Mouse (Mus musculus) lung, adult 2 months (tissue): ENCODE data around the gene Celf2.

Experiments used
- CTCF ChIP-seq: fragments of 200-500 bp; IDR thresholded peaks from 2 replicates; pipeline ENCODE4 v1.5.1; 2011; ENCODE audit warnings: mild to moderate bottlenecking, low read length, control low read depth; ENCODE audit not compliant: insufficient read depth
- POLR2A ChIP-seq: fragments of 200-500 bp; IDR thresholded peaks from 2 replicates; pipeline ENCODE4 v1.6.1; 2011; ENCODE audit warnings: low read depth, mild to moderate bottlenecking, control low read depth, low read length, borderline replicate concordance; ENCODE audit errors: extremely low read depth

- no peak for TF ChIP-seq CTCF
- TF ChIP-seq POLR2A: no peak
These were observed 415.9 kb downstream of the Celf2 start for GRCm38 (mm10) chr2:7093414-7093813.
